Mouse (Mus musculus) gastrocnemius, adult 2 months (tissue): ENCODE measurements around the gene Creb3l1. TPM values are rescaled to one million over a fixed set of nuclear protein-coding genes. Genes with fewer than 3 reads are reported as not detected.

Experiments used
- DNase-seq: peaks from one replicate; pipeline ENCODE4 v3.0.0; 2022
- H3K27ac ChIP-seq: fragments of 200-600 bp; 2 replicates; pipeline ENCODE4 v1.8.1; 2022; ENCODE audit warnings: mild to moderate bottlenecking
- H3K4me3 ChIP-seq: fragments of 200-600 bp; 2 replicates; pipeline ENCODE4 v1.8.1; 2022; ENCODE audit warnings: mild to moderate bottlenecking, moderate library complexity
- CTCF ChIP-seq: fragments of 200-600 bp; IDR thresholded peaks from 2 replicates; pipeline ENCODE4 v1.8.1; 2022; ENCODE audit warnings: antibody characterized with exemption, mild to moderate bottlenecking, moderate library complexity
- intact Hi-C: fragments of 180-260 bp; cut with DNase I; formaldehyde crosslinking; loops from one replicate; pipeline ENCODE4 v1.15.1; 2025
- total RNA-seq, 2 experiments: library from RNA; stranded (reverse); gene quantifications; 2 replicates each; pipeline ENCODE4 v1.2.3; 2021

The Creb3l1 gene
- total RNA-seq, 2 experiments from 2014 or later, result 2.2 to 6.6 TPM

GRCm38 (mm10) chr2:91966367-91966766, 57.9 kb downstream of the Creb3l1 start:
- no peak overlapping the region for H3K4me3 ChIP-seq
- no peak for DNase-seq
- intact Hi-C loops, result no loop called here
- TF ChIP-seq CTCF, result no peak
- peak overlapping the region; percentile 65 for H3K27ac ChIP-seq

DNA sequence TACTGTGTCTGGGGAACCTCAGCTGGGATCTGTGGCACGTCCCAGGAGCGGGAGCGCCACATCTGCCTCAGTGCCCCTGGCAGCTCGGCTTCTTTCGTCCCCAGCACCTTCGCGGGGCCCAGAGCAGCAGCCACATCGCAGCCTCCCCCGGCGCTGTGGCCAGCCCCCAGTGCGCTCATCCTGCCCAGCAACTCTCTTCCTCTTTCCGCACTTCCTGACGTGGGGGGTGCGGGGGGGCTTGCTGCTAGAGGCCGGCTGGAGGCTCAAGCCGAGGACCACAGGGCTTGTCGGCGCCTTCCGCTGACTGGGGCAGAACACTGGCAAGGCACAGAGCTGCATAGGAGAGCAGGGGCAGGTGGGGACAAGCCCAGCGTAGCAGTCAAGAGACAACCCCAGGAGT, 58.9 kb downstream of the Creb3l1 start:
- H3K4me3 ChIP-seq, result peak overlapping the region; percentile 92
- H3K27ac ChIP-seq, result peak overlapping the region; percentile 89
- TF ChIP-seq CTCF, result no peak
- DNase-seq, result peak; percentile 74
- intact Hi-C loops, result no loop called here

- intact Hi-C loops, result no loop called here
- Histone ChIP-seq H3K27ac (peak overlapping the region; percentile 89), H3K4me3 (peak overlapping the region; percentile 92)
- no peak for TF ChIP-seq CTCF
- no peak for DNase-seq
Observed at GRCm38 (mm10) chr2:91964610-91965204, 59.6 kb downstream of the Creb3l1 start.

GRCm38 (mm10) chr2:91963443-91963932, 60.8 kb downstream of the Creb3l1 start:
- DNase-seq, result peak; percentile 98
- peak; percentile 92 for TF ChIP-seq CTCF
- Histone ChIP-seq H3K4me3 (peak overlapping the region; percentile 92), H3K27ac (peak overlapping the region; percentile 89)
- intact Hi-C loops, result no loop called here

DNA sequence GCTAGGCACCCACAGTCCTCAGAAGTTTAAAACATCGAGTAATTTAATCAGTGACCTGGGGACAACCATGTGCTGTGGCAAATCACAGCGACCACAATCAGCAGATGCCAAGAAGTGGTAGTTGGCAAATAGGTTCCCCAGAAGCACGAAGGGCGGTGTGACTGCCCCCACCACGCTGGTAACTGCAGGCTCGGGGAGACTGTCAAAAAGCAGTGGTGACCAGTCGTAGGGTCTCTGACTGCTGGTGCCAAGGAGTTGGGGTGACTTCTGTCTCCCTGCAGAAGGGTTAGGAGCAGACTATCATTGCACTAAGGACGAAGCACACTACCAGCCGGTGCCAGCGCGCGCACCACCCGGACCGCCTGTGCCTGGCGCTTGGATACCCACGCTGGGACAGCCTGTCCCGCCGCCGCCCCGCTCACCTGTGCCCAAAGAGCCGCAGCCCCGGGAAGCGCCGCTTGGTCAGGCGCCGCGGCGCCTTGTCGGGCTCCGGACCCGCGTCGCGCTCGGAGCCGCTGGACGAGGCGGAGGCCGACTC, 61.4 kb downstream of the Creb3l1 start:
- peak; percentile 72 for DNase-seq
- peak overlapping the region; percentile 89 for H3K27ac ChIP-seq
- no peak for TF ChIP-seq CTCF
- peak overlapping the region; percentile 92 for H3K4me3 ChIP-seq
- intact Hi-C loops, result no loop called here

DNA sequence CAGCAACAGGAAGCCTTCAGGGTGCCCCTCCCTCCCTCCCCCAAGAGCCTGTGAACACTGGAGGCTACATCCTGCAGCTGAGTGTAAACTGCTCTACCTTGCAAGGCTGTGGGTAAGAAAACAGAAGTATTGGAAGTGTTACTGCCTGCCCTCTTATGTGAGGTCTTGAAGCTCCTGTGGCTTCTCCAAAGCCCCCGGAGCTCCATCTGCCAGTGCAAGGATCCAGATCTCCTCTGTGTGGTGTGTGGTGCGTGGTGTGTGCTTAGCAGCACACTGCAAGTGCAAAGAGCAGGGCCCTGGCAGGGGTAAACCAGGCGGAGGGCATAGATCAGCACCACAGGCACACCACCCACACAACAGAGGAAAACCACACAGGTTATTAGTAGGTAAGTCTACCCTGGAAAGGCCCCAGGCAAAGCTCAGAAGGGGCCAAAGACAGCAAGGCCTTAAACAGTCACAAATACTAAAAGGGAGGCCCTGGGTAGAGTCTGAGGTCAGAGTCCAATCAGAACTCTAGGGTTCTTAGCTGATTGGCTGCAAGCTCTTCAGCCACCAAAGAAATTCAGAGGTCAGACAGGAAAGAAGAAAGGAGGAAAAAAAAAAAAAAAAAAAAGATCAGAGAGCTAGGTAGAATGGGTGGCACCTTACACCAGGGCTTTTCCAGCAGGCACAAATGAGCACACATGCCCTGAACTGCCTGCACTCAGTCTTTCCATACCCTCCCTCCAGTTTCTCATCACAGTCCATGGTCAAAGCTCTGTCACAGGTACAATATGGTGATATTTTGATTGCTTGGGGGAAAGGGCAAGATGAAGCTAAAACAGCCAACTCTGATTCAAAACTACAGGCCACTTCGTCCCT, 62.2 kb downstream of the Creb3l1 start:
- intact Hi-C loops, result no loop called here
- peak overlapping the region; percentile 92 for H3K4me3 ChIP-seq
- peak overlapping the region; percentile 48 for H3K27ac ChIP-seq
- no peak for TF ChIP-seq CTCF
- DNase-seq, result no peak

- no peak for DNase-seq
- Histone ChIP-seq H3K27ac (no peak overlapping the region), H3K4me3 (no peak overlapping the region)
- intact Hi-C loops, result no loop called here
- no peak for TF ChIP-seq CTCF
Observed at GRCm38 (mm10) chr2:91960459-91960858, 63.8 kb downstream of the Creb3l1 start.

DNA sequence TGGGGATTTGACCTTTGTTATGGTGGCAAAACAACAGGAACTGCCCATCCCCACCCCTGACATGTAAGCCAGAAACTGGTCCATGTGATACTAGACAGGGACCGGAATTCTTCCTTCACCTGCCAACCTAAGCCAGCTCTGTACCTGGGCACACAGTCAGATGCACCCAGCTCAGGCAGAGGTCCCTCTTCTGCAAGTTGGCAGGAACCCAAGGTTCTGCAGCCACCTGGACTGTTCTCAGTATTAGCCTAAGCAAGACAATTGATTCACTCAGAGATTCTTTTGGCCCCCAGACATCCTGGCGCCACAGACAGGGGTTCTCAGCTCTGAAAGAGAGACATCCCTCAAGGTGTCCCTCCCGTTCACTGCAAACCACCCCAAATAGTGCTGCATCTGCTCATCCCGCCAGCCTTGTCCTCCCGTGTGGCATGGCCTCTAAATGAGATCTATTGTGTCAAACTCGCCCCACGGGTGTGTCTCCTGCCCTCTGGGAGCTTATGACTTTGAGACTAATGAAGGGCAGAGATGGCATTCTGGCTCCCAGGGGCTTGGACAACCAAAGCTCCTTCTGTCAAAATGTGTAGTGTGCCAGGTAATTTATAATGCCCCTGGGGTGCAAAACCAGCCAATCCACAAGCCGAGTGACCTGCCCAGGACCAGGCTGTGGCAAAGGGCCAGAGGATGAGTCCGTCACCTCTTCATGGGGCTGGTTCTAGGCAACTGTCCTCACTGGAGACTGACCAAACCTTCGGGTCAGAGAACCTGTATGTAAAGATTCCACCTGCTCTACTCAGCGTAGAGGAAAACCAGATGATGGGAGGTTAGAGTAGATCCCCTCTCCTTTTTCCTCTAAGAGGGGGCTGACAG, 64.5 kb downstream of the Creb3l1 start:
- intact Hi-C loops, result loop anchor here (1.0 kb wide), 1 partner anchor 13 kb away; no protein-coding TSS in a partner anchor
- H3K27ac ChIP-seq, result peak overlapping the region; percentile 51; the same call in 1 of the 2 replicates

GRCm38 (mm10) chr2:91958701-91959457, 65.4 kb downstream of the Creb3l1 start:
- no peak overlapping the region; the same call in 1 of the 2 replicates for H3K4me3 ChIP-seq
- DNase-seq, result peak; percentile 75
- TF ChIP-seq CTCF, result peak; percentile 94
- intact Hi-C loops, result loop anchor here (1.0 kb wide), 1 partner anchor 13 kb away; no protein-coding TSS in a partner anchor
- H3K27ac ChIP-seq, result peak overlapping the region; percentile 51

More for the DNA sequence above, 64.5 kb downstream of the Creb3l1 start:
- TF ChIP-seq CTCF, result no peak
- H3K4me3 ChIP-seq, result no peak overlapping the region; the same call in 1 of the 2 replicates
- DNase-seq, result no peak

GRCm38 (mm10) chr2:91958049-91958448, 66.3 kb downstream of the Creb3l1 start:
- DNase-seq, result no peak
- H3K4me3 ChIP-seq, result no peak overlapping the region
- no peak for TF ChIP-seq CTCF
- intact Hi-C loops, result no loop called here
- H3K27ac ChIP-seq, result peak overlapping the region; percentile 2; the same call in 1 of the 2 replicates

DNA sequence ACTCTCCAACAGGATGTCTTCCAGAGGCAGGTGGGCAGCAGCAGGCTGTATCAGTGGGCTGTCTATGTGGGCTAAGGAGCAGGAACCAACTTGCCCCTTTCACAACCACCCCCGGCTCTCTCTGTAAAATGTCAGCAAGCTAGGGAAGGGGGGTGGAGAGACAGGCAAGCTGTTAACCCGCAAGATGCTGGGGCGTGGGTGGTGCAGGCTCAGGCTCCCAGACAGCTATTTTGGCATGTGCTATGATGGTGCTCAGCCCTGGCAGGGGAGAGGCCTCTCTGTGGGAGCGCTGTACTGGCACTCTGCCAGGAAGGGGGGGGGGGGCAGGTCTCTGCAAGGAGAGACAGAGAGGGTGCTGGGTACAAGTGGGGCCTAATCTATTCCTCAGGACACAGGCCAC, 67.2 kb downstream of the Creb3l1 start:
- Histone ChIP-seq H3K27ac (peak overlapping the region; percentile 48), H3K4me3 (no peak overlapping the region)
- intact Hi-C loops, result no loop called here
- TF ChIP-seq CTCF, result no peak
- DNase-seq, result no peak

GRCm38 (mm10) chr2:91955875-91956274, 68.4 kb downstream of the Creb3l1 start:
- peak overlapping the region; percentile 82 for H3K27ac ChIP-seq
- intact Hi-C loops, result no loop called here
- H3K4me3 ChIP-seq, result no peak overlapping the region
- no peak for DNase-seq
- TF ChIP-seq CTCF, result no peak
